Comparison of ENCODE assay signal across 25 mouse cellular contexts in genomic region chr16:19966437-19966836, GRCm38 (mm10). TPM values are rescaled to one million over a fixed set of nuclear protein-coding genes. Genes with fewer than 3 reads are reported as not detected.
DNase-seq lines count a peak whose midpoint lies in the region; ATAC-seq lines count a peak whose summit lies in the region.
"Had no signal": no experiment of that assay in that cellular context is flagged by ENCODE, and none has a peak within 500 bp of the region (broad histone marks: within the 10 kb centered on the region; RNA-seq: fewer than 3 reads in every experiment).

No protein-coding gene starts in this region.

- H3K4me2 ChIP-seq in heart, embryonic 16.5 days (ENCODE audit: low read depth, low read length) = no peak overlapping the region
- H3K4me2 ChIP-seq in lung, embryonic 16.5 days (ENCODE audit: low read depth, low read length) = no peak overlapping the region
- H3K4me2 ChIP-seq: embryonic facial prominence, embryonic 13.5 days; forebrain, embryonic 12.5 days; forebrain, embryonic 15.5 days; heart, embryonic 13.5 days; hindbrain, embryonic 13.5 days; intestine, embryonic 15.5 days had no signal

- H3K27me3 ChIP-seq in heart, embryonic 16.5 days (ENCODE audit: control insufficient read depth, insufficient read depth, low read length) = no peaks in the 10 kb centered on the region
- no peaks in the 10 kb centered on the region for H3K27me3 ChIP-seq in lung, embryonic 16.5 days (ENCODE audit: control insufficient read depth, insufficient read depth, low read depth, low read length)
- H3K27me3 ChIP-seq: embryonic facial prominence, embryonic 13.5 days; forebrain, embryonic 12.5 days; forebrain, embryonic 15.5 days; heart, embryonic 13.5 days; hindbrain, embryonic 13.5 days; intestine, embryonic 15.5 days had no signal

- DNase-seq in heart, postnatal 4 days = no peak
- no peak for DNase-seq in lung, postnatal 10 days
- no peak for DNase-seq in layer of hippocampus, postnatal 10 days (ENCODE audit: low spot score in 2 of 2)
- DNase-seq: adrenal gland, adult 2 months; adrenal gland, postnatal 14 days; cerebellum, adult 11-12 months; cerebellum, adult 8-10 months; cerebellum, postnatal 10 days; cerebellum, postnatal 36 days; embryo, embryonic 11 days; gastrocnemius, postnatal 25 days had no signal

- no peak overlapping the region for H3K4me3 ChIP-seq in heart, embryonic 16.5 days (ENCODE audit: low read length)
- H3K4me3 ChIP-seq in lung, embryonic 16.5 days (ENCODE audit: low read length) = no peak overlapping the region
- H3K4me3 ChIP-seq: embryonic facial prominence, embryonic 10.5 days; embryonic facial prominence, embryonic 13.5 days; erythroblast, embryonic 14.5 days; forebrain, embryonic 12.5 days; forebrain, embryonic 15.5 days; heart, embryonic 10.5 days; heart, embryonic 13.5 days; hindbrain, embryonic 10.5 days; hindbrain, embryonic 13.5 days; intestine, embryonic 15.5 days had no signal

- no peaks in the 10 kb centered on the region for H3K4me1 ChIP-seq in heart, embryonic 16.5 days (ENCODE audit: control insufficient read depth, insufficient read depth, low read length)
- H3K4me1 ChIP-seq in lung, embryonic 16.5 days (replicated peaks; ENCODE audit: control insufficient read depth, insufficient read depth, low read length) = no peaks in the 10 kb centered on the region
- H3K4me1 ChIP-seq: embryonic facial prominence, embryonic 10.5 days; embryonic facial prominence, embryonic 13.5 days; forebrain, embryonic 12.5 days; forebrain, embryonic 15.5 days; heart, embryonic 10.5 days; hindbrain, embryonic 10.5 days; hindbrain, embryonic 13.5 days; intestine, embryonic 15.5 days had no signal

- H3K9me3 ChIP-seq in heart, embryonic 16.5 days (replicated peaks; ENCODE audit: control insufficient read depth, low read length) = no peaks in the 10 kb centered on the region
- H3K9me3 ChIP-seq in lung, embryonic 16.5 days (ENCODE audit: control insufficient read depth, low read length) = no peaks in the 10 kb centered on the region
- H3K9me3 ChIP-seq: embryonic facial prominence, embryonic 10.5 days; embryonic facial prominence, embryonic 13.5 days; forebrain, embryonic 12.5 days; forebrain, embryonic 15.5 days; heart, embryonic 10.5 days; heart, embryonic 13.5 days; hindbrain, embryonic 10.5 days; hindbrain, embryonic 13.5 days; intestine, embryonic 15.5 days had no signal

- ATAC-seq in heart, embryonic 16.5 days (replicated peaks; ENCODE audit: extremely low read depth, insufficient read depth, low FRiP score) = no peak
- no peak for ATAC-seq in lung, embryonic 16.5 days (ENCODE audit: low read depth)
- peak; percentile 68 for ATAC-seq in megakaryocyte-erythroid progenitor cell, adult 5-6 weeks (replicated peaks; ENCODE audit: low FRiP score, low TSS enrichment, poor library complexity, severe bottlenecking)
- ATAC-seq: forebrain, embryonic 15.5 days; hindbrain, embryonic 16.5 days; intestine, embryonic 15.5 days had no signal

- no peak overlapping the region for H3K9ac ChIP-seq in heart, embryonic 16.5 days (ENCODE audit: low read length)
- no peak overlapping the region for H3K9ac ChIP-seq in lung, embryonic 16.5 days (ENCODE audit: low read length)
- H3K9ac ChIP-seq: embryonic facial prominence, embryonic 13.5 days; forebrain, embryonic 12.5 days; forebrain, embryonic 15.5 days; heart, embryonic 13.5 days; hindbrain, embryonic 13.5 days; intestine, embryonic 15.5 days had no signal

- WGBS in heart, embryonic 16.5 days = 56% methylated on average over 1 of the region's 1 CpGs
- WGBS in lung, embryonic 16.5 days = 34% methylated on average over 1 of the region's 1 CpGs

- peak overlapping the region; percentile 23; the same call in 1 of the 2 replicates for H3K27ac ChIP-seq in heart, embryonic 16.5 days (ENCODE audit: low read length)
- H3K27ac ChIP-seq in lung, embryonic 16.5 days (ENCODE audit: low read length) = peak overlapping the region; percentile 5; the same call in 1 of the 2 replicates
- H3K27ac ChIP-seq: embryonic facial prominence, embryonic 10.5 days; embryonic facial prominence, embryonic 13.5 days; forebrain, embryonic 12.5 days; forebrain, embryonic 15.5 days; heart, embryonic 10.5 days; heart, embryonic 13.5 days; hindbrain, embryonic 10.5 days; hindbrain, embryonic 13.5 days; intestine, embryonic 15.5 days had no signal

- H3K36me3 ChIP-seq in heart, embryonic 16.5 days (ENCODE audit: control insufficient read depth, insufficient read depth) = no peaks in the 10 kb centered on the region
- no peaks in the 10 kb centered on the region for H3K36me3 ChIP-seq in lung, embryonic 16.5 days (ENCODE audit: control insufficient read depth, insufficient read depth, low read length)
- H3K36me3 ChIP-seq: embryonic facial prominence, embryonic 10.5 days; embryonic facial prominence, embryonic 13.5 days; forebrain, embryonic 12.5 days; forebrain, embryonic 15.5 days; hindbrain, embryonic 10.5 days; hindbrain, embryonic 13.5 days; intestine, embryonic 15.5 days had no signal

RNA-seq across cellular contexts. Expression of gene Klhl6, which starts 16.4 kb away (rescaled TPM):
- polyA plus RNA-seq in heart, embryonic 16.5 days (2015; fragmentation: Nextera tagmentation; extraction: Ambion mirVana) = 20.0 and 31.0 TPM in 2 replicates
- total RNA-seq in heart, postnatal 4 days (2021) = 10 to 100 TPM; 12.4 to 12.5 TPM
- 16.7 and 18.3 TPM in 2 replicates for polyA plus RNA-seq in lung, embryonic 16.5 days (2015; fragmentation: Nextera tagmentation; extraction: Ambion mirVana)
- total RNA-seq in megakaryocyte-erythroid progenitor cell, adult 5-6 weeks (2014; fragmentation: Nextera tagmentation) = 32.8 and 39.5 TPM in 2 replicates
- 37.8 and 79.6 TPM in 2 replicates for total RNA-seq in megakaryocyte-erythroid progenitor cell, adult 5-6 weeks (2017)
- 1 to 10 TPM; 3.3 to 3.4 TPM for total RNA-seq in layer of hippocampus, postnatal 10 days (2021)
- polyA plus RNA-seq: erythroblast, embryonic 14.5 days had no signal
